Mouse (Mus musculus): ENCODE results near the gene Nomo1. TPM values are rescaled to one million over a fixed set of nuclear protein-coding genes. Genes with fewer than 3 reads are reported as not detected.

Gene Nomo1
- polyA plus RNA-seq, 1 experiment from 2014 or later, result 44.2 TPM

DNA sequence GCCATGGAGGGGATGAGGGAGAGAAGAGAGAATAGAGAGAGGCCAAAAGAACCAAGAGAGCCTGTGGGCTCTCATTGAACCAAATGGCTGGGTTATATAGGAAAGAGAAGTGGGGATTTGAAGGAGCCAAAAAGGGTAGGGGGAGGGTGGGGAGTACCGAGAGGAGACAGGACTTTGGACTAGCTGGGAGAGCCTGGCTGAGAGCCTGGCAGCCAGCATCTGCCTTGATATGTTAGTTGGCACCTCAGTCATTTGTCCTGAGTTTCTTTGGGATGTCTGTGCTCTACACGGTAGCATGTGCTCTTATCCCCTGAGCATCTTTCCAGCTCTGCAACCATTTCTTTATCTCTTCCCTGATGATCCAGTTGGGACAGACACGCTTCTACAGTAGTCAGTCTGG, 20.1 kb downstream of the Nomo1 start:
- no peaks in the 10 kb centered on the region for H3K27me3 ChIP-seq (ENCODE audit: insufficient read depth, poor library complexity, severe bottlenecking)
- no peak for DNase-seq (ENCODE audit: low spot score)
- H3K36me3 ChIP-seq, result peaks cover 87% of the 10 kb centered on the region
- no peaks in the 10 kb centered on the region for H3K4me1 ChIP-seq
- no peak overlapping the region for H3K27ac ChIP-seq
- WGBS, result 93% methylated on average over 3 of the region's 3 CpGs
- no peak overlapping the region for H3K4me3 ChIP-seq
- H3K9me3 ChIP-seq, result no peaks in the 10 kb centered on the region

DNA sequence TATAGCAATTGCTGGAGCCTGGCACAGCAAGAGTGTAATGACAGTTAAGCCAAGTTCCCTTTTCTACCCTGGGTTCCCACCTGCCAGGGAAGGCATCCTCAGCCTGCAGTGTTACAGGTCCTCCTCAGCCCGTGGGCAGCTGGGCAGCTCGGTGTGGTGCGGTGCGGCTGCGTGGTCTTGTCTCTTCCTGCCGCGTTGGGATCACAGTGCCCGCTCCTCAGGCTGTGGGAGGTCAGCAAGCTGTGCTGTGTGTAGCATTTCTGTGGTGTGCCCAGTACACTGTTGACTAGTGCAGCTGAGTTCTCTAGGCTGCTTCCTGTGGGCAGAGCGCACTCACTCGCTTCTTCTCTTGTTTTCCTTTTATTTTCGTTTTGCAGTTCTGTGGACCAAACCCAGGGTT, 25.4 kb downstream of the Nomo1 start:
- 90% methylated on average over 11 of the region's 11 CpGs for WGBS
- Histone ChIP-seq H3K36me3 (peaks cover 93% of the 10 kb centered on the region), H3K4me1 (0 out of 2 replicates have a peak, but pooled peaks cover 3% of the 10 kb centered on the region), H3K27ac (no peak overlapping the region), H3K4me3 (no peak overlapping the region), H3K27me3 (ENCODE audit: insufficient read depth, poor library complexity, severe bottlenecking) (no peaks in the 10 kb centered on the region), H3K9me3 (no peaks in the 10 kb centered on the region)
- DNase-seq (ENCODE audit: low spot score), result no peak

DNA sequence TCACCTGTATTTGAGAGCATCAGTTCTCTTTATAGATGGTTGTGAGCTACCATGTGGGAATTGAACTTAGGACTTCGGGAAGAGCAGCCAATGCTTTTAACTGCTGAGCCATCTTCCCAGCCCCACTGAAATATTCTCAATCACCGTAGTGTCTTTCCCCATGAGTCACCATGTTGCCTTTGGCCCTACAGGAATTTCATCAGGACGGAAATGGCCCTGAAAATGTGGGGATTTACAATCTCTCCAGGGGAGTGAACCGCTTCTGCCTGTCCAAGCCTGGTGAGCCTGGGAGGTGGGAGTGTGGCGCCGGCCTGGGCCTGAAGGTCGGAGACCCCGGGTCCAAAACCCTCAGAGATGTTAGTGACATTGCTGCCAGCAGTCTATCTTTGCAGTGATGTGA, 27.2 kb downstream of the Nomo1 start:
- WGBS, result 94% methylated on average over 8 of the region's 8 CpGs
- peaks cover 92% of the 10 kb centered on the region for H3K36me3 ChIP-seq

GRCm38 (mm10) chr7:46061614-46062013, 28.1 kb downstream of the Nomo1 start:
- Histone ChIP-seq H3K4me1 (0 out of 2 replicates have a peak, but pooled peaks cover 6% of the 10 kb centered on the region), H3K4me3 (no peak overlapping the region), H3K27ac (no peak overlapping the region), H3K27me3 (ENCODE audit: insufficient read depth, poor library complexity, severe bottlenecking) (no peaks in the 10 kb centered on the region), H3K9me3 (no peaks in the 10 kb centered on the region), H3K36me3 (peaks cover 94% of the 10 kb centered on the region)
- DNase-seq (ENCODE audit: low spot score), result no peak
- 92% methylated on average over 16 of the region's 16 CpGs for WGBS

More for the DNA sequence above, 27.2 kb downstream of the Nomo1 start:
- Histone ChIP-seq H3K4me3 (no peak overlapping the region), H3K4me1 (0 out of 2 replicates have a peak, but pooled peaks cover 3% of the 10 kb centered on the region), H3K9me3 (no peaks in the 10 kb centered on the region), H3K27ac (no peak overlapping the region), H3K27me3 (ENCODE audit: insufficient read depth, poor library complexity, severe bottlenecking) (no peaks in the 10 kb centered on the region)
- DNase-seq (ENCODE audit: low spot score), result no peak

GRCm38 (mm10) chr7:46063296-46063695, 29.8 kb downstream of the Nomo1 start:
- Histone ChIP-seq H3K27ac (no peak overlapping the region), H3K4me1 (0 out of 2 replicates have a peak, but pooled peaks cover 6% of the 10 kb centered on the region), H3K9me3 (no peaks in the 10 kb centered on the region), H3K27me3 (ENCODE audit: insufficient read depth, poor library complexity, severe bottlenecking) (no peaks in the 10 kb centered on the region), H3K36me3 (peaks cover 92% of the 10 kb centered on the region), H3K4me3 (no peak overlapping the region)
- 95% methylated on average over 6 of the region's 6 CpGs for WGBS
- DNase-seq (ENCODE audit: low spot score), result no peak

DNA sequence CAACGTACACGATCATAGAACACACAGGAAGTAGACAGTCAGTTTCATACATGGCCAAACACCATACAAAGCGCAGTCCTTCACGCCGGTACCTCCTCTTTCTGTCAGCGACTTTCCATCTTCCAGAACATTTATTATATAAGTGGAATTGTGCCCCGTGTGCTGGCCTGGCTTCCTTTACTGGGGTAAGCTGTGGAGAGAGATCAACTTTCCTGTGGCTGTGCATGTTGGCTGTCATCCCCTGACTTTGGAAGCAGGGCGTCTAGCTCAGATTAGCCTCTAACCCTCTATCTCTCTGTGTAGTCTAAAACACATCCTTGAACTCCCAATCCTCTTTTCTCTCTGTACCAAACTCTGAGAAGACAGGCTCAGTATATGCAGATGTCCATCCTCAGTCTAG, 35.3 kb downstream of the Nomo1 start:
- H3K4me1 ChIP-seq, result 0 out of 2 replicates have a peak, but pooled peaks cover 3% of the 10 kb centered on the region
- DNase-seq (ENCODE audit: low spot score), result no peak
- 95% methylated on average over 8 of the region's 8 CpGs for WGBS
- H3K27me3 ChIP-seq (ENCODE audit: insufficient read depth, poor library complexity, severe bottlenecking), result no peaks in the 10 kb centered on the region
- no peaks in the 10 kb centered on the region for H3K9me3 ChIP-seq
- no peak overlapping the region for H3K4me3 ChIP-seq
- peaks cover 92% of the 10 kb centered on the region for H3K36me3 ChIP-seq
- H3K27ac ChIP-seq, result no peak overlapping the region

- Histone ChIP-seq H3K4me1 (0 out of 2 replicates have a peak, but pooled peaks cover 4% of the 10 kb centered on the region), H3K27me3 (ENCODE audit: insufficient read depth, poor library complexity, severe bottlenecking) (no peaks in the 10 kb centered on the region), H3K4me3 (no peak overlapping the region), H3K36me3 (peaks cover 95% of the 10 kb centered on the region), H3K27ac (no peak overlapping the region), H3K9me3 (no peaks in the 10 kb centered on the region)
- no peak for DNase-seq (ENCODE audit: low spot score)
- 85% methylated on average over 7 of the region's 7 CpGs for WGBS
These were observed 43.3 kb downstream of the Nomo1 start for GRCm38 (mm10) chr7:46076844-46077243.

DNA sequence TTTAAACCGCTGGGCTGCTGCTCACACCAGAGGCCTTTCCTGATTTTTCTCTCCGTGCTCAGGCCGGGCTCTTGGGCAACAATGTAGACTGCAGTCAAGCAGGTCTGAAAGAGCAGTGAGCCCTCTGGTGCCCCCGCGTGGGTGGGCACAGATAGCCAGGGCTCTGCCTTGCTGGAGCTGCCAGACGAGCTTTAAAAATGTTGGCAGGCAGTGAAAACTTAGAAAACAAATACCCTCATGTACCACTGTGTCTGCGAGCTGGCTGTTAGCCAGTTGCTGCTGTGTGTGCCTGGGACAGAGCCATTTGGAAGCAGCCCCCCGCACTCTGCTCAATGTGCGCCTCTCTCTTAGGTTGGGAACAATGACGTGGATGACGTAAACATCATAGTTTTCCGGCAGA, 44.2 kb downstream of the Nomo1 start:
- DNase-seq (ENCODE audit: low spot score), result no peak
- 91% methylated on average over 12 of the region's 12 CpGs for WGBS
- Histone ChIP-seq H3K4me1 (peaks cover 9% of the 10 kb centered on the region; the same call in 1 of the 2 replicates), H3K4me3 (no peak overlapping the region), H3K9me3 (no peaks in the 10 kb centered on the region), H3K27ac (no peak overlapping the region), H3K27me3 (ENCODE audit: insufficient read depth, poor library complexity, severe bottlenecking) (no peaks in the 10 kb centered on the region), H3K36me3 (peaks cover 95% of the 10 kb centered on the region)

- no peak overlapping the region for H3K4me3 ChIP-seq
- H3K9me3 ChIP-seq, result no peaks in the 10 kb centered on the region; the same call in 1 of the 2 replicates
- H3K36me3 ChIP-seq, result peaks cover 57% of the 10 kb centered on the region
- no peak overlapping the region for H3K27ac ChIP-seq
- H3K4me1 ChIP-seq, result peaks cover 30% of the 10 kb centered on the region
- DNase-seq (ENCODE audit: low spot score), result no peak
- no peaks in the 10 kb centered on the region for H3K27me3 ChIP-seq (ENCODE audit: insufficient read depth, poor library complexity, severe bottlenecking)
- 87% methylated on average over 10 of the region's 10 CpGs for WGBS
These were observed 50.5 kb downstream of the Nomo1 start for GRCm38 (mm10) chr7:46084024-46084423.

- H3K4me3 ChIP-seq, result no peak overlapping the region
- H3K9me3 ChIP-seq, result no peaks in the 10 kb centered on the region; the same call in 1 of the 2 replicates
- H3K27me3 ChIP-seq (ENCODE audit: insufficient read depth, poor library complexity, severe bottlenecking), result no peaks in the 10 kb centered on the region
- H3K4me1 ChIP-seq, result peaks cover 30% of the 10 kb centered on the region
- 69% methylated on average over 16 of the region's 16 CpGs for WGBS
- peaks cover 48% of the 10 kb centered on the region for H3K36me3 ChIP-seq
- H3K27ac ChIP-seq, result peak overlapping the region; percentile 42; the same call in 1 of the 2 replicates
- no peak for DNase-seq (ENCODE audit: low spot score)
These were observed 51.5 kb downstream of the Nomo1 start for GRCm38 (mm10) chr7:46084839-46085513.

GRCm38 (mm10) chr7:46086378-46086777, 52.9 kb downstream of the Nomo1 start:
- Histone ChIP-seq H3K27me3 (ENCODE audit: insufficient read depth, poor library complexity, severe bottlenecking) (no peaks in the 10 kb centered on the region), H3K27ac (no peak overlapping the region), H3K9me3 (no peaks in the 10 kb centered on the region; the same call in 1 of the 2 replicates), H3K4me1 (peaks cover 26% of the 10 kb centered on the region), H3K36me3 (peaks cover 34% of the 10 kb centered on the region), H3K4me3 (no peak overlapping the region)
- DNase-seq (ENCODE audit: low spot score), result no peak
- 89% methylated on average over 6 of the region's 6 CpGs for WGBS

- 88% methylated on average over 6 of the region's 6 CpGs for WGBS
- Histone ChIP-seq H3K27ac (no peak overlapping the region), H3K4me3 (no peak overlapping the region), H3K9me3 (no peaks in the 10 kb centered on the region; the same call in 1 of the 2 replicates), H3K36me3 (peaks cover 16% of the 10 kb centered on the region), H3K4me1 (peaks cover 16% of the 10 kb centered on the region), H3K27me3 (ENCODE audit: insufficient read depth, poor library complexity, severe bottlenecking) (peaks cover 12% of the 10 kb centered on the region; the same call in 1 of the 2 replicates)
- no peak for DNase-seq (ENCODE audit: low spot score)
These were observed 54.7 kb downstream of the Nomo1 start for GRCm38 (mm10) chr7:46088241-46088640.

DNA sequence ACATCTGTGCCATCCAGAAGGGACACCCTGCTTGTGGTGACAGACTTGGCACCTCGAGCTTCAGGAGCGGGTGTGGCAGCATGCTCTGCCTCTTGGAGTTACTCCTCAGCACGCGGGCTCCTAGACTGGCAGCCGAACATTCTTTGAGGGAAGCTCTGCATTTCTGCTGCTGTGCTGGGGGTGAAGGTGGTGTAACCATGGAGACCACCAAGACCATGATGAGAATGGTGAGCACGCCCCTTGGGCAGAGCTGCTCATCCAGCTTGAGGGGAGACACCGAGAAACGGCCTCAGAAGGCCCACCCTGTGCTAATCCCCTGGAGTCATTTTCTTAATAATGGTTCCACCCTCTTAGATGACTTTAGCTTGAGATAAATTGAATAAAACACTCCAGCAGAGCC, 59.3 kb downstream of the Nomo1 start:
- peaks cover 29% of the 10 kb centered on the region; the same call in 1 of the 2 replicates for H3K27me3 ChIP-seq (ENCODE audit: insufficient read depth, poor library complexity, severe bottlenecking)
- no peaks in the 10 kb centered on the region for H3K36me3 ChIP-seq
- H3K4me3 ChIP-seq, result no peak overlapping the region
- no peaks in the 10 kb centered on the region; the same call in 1 of the 2 replicates for H3K9me3 ChIP-seq
- DNase-seq (ENCODE audit: low spot score), result no peak
- H3K4me1 ChIP-seq, result peaks cover 20% of the 10 kb centered on the region
- WGBS, result 55% methylated on average over 8 of the region's 8 CpGs
- H3K27ac ChIP-seq, result no peak overlapping the region

Data from heart, embryonic 10.5 days (tissue).